Mouse (Mus musculus) Patski (cell line): ENCODE data around the gene Rbm19. TPM values are rescaled to one million over a fixed set of nuclear protein-coding genes. Genes with fewer than 3 reads are reported as not detected.
A peak's percentile ranks its signal among the peaks of the same experiment; 100 is the strongest.

Source experiments
- ATAC-seq: fragments of 100-300 bp; one replicate; pipeline ENCODE4 v1.8.0; 2021
- CTCF ChIA-PET: fragments of 350-600 bp; sonication (Branson Sonifier 250); formaldehyde crosslinking; loops from one replicate; lab custom pipeline; 2022; ENCODE audit warnings: inconsistent platforms; lab: Charles Lee
- POLR2A ChIA-PET: fragments of 350-600 bp; sonication (Branson Sonifier 250); formaldehyde crosslinking; loops from one replicate; lab custom pipeline; 2022; ENCODE audit warnings: antibody characterized with exemption, inconsistent platforms; lab: Charles Lee
- DNase-seq: peaks from one replicate; pipeline ENCODE4 v3.0.0-alpha.2; 2011; ENCODE audit warnings: low read depth, low spot score
- H3K27me3 ChIP-seq: fragments of 371-371 bp; one replicate; pipeline ENCODE4 v1.5.1; 2021
- CTCF ChIP-seq: fragments of 100-300 bp; IDR thresholded peaks from one replicate; pipeline ENCODE4 v1.5.1; 2021
- in situ Hi-C: fragments of 300-500 bp; cut with MboI; formaldehyde crosslinking; loops from 3 replicates; pipeline ENCODE4 v1.11.1; 2018; ENCODE audit warnings: low pct_unique_long_range_greater_than_20kb, mixed read lengths
- polyA plus RNA-seq: library from polyadenylated mRNA; unstranded; gene quantifications from one replicate; pipeline ENCODE4 v1.2.3, GENCODE M21; 2021

Gene Rbm19
- polyA plus RNA-seq, 1 experiment from 2014 or later, result 28.1 TPM

DNA sequence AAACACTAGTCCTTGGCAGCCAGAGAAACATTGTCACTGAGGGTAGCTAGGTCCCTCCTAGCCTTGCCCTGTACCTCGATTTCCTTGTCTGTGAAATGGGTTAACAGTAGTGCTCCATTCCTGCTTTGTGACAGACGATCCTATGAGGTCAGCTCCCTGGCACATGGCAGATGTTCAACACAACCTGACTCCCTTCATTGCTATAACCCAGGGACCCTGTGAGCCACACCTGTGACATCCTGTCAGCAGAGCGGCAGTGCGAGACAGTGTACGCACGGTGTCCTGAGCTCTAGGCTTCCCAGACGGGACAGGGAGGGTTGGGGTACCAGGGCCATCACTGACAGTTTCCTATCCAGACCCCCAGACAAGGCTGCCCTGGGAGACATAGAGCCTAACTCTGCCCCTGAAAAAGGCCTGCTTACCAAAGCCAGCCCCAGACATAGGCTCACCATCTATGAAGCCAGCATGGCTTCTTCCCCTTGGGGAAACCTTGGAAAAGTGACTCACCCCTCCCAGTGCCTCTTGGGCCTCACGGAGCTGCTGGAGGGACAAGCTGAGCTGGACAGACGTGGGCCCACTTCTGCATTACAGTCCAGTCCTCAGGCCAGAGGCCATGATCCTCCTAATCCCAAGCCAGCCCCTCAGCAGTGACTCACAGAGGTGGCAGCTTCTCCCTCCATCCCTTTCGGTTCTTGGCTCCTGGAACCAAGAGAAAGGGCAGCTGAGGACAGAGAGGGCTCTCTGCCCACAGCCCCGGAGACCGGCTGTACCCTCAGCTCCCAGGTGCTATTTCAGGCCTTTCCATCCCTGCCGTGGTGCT lies 60.2 kb downstream of the Rbm19 start:
- peak; percentile 48 for DNase-seq
- no peaks in the 10 kb centered on the region for H3K27me3 ChIP-seq
- POLR2A ChIA-PET, result interaction anchor here (0.9 kb wide), 1 partner anchor 13 kb away, joined by 3 read pairs; no protein-coding TSS in a partner anchor
- TF ChIP-seq CTCF, result no peak
- CTCF ChIA-PET, result interaction anchor here (1.1 to 1.3 kb wide), 2 partner anchors 18 to 25 kb away, joined by 3 to 4 read pairs; no protein-coding TSS in a partner anchor
- ATAC-seq, result peak; percentile 55
- in situ Hi-C loops, result no loop called here

DNA sequence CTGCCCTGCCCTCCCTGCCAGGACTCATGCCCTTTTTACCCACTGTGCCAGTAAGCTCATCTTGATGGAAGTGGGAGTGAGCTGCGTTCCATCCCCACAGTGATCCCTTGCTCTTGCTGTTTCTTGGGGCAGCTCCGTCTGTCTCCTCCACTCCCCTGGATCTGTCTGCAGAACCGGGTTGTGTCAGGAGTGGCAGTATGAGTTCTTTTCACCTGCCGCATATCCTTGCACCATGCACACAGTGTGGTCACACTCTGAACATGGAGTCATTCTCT lies 60.7 kb downstream of the Rbm19 start:
- ATAC-seq (no peak), DNase-seq (no peak)
- ChIA-PET CTCF (interaction anchor here (1.1 to 1.3 kb wide), 2 partner anchors 18 to 26 kb away, joined by 3 to 4 read pairs; no protein-coding TSS in a partner anchor), POLR2A (interaction anchor here (0.9 kb wide), 1 partner anchor 13 kb away, joined by 3 read pairs; no protein-coding TSS in a partner anchor)
- in situ Hi-C loops, result no loop called here
- no peaks in the 10 kb centered on the region for H3K27me3 ChIP-seq
- no peak for TF ChIP-seq CTCF

DNA sequence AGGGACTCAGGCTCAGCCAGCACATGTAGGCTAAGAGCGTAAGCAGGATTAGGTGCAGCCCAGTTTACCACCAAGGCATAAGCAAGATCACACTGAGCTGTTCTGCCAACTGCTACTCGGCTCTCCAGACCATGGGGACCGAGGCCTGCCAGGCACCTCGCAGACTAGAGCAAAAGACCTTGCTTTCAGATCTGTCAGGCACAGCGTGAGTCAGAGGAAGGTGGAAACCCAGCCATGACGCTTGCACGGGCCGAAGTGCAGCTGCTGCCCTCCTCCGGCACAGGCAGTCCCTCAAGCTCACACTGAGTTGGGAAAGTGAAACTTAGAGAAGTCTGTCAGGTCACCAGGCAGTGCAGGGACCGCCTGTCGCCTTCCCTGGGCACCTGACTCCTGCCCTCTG lies 63.8 kb downstream of the Rbm19 start:
- no peak for DNase-seq
- no peaks in the 10 kb centered on the region for H3K27me3 ChIP-seq
- ChIA-PET CTCF (interaction anchor here (1.1 kb wide), 2 partner anchors 11 to 78 kb away, joined by 3 read pairs; no protein-coding TSS in a partner anchor), POLR2A (interaction anchor here (0.5 kb wide), 1 partner anchor 10 kb away, joined by 7 read pairs; no protein-coding TSS in a partner anchor)
- in situ Hi-C loops, result no loop called here
- no peak for TF ChIP-seq CTCF
- ATAC-seq, result no peak

DNA sequence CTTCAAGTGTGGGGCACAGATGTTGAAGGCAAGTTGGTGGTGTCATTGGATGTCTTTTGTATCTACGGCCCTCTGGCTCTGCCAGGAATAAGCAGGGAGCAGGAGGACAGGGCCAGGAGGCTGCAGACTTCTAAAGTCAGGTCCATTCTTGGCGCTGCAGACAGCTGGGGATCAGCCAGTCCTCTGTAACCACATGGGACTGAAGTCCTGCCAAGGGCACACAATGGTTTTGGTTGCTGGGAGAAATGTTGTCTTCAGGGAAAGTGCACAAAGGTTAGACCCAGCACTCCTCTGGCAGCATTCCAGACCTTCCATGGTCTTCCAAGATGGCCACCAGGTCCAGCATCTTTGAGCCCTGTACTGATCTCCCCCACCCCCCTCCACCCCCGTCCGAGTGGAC lies 65.1 kb downstream of the Rbm19 start:
- ATAC-seq (no peak), DNase-seq (no peak)
- no peak for TF ChIP-seq CTCF
- in situ Hi-C loops, result no loop called here
- no peaks in the 10 kb centered on the region for H3K27me3 ChIP-seq
- ChIA-PET CTCF (interaction anchor here (1.3 kb wide), 1 partner anchor 10 kb away, joined by 3 read pairs; no protein-coding TSS in a partner anchor), POLR2A (no interaction called here)

DNA sequence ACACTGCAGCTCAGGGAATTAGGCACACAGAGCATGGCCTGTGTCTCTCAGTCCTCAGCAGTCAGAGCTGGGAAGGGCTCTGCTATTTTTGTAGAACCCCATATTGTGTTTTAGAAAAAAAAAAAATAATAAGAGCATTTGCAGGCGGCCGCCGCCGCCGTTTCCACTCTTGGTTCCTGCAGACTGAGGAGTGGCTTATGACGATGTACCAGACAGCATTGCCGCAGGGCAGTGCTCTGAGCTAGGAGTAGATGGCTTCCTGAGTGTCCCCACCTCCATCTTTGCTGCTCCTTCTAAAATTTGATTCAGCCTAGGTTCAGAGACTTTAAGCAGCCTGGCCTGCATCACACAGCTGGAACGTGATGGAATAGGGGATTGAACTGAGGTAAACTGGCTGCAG lies 67.1 kb downstream of the Rbm19 start:
- ATAC-seq, result no peak
- TF ChIP-seq CTCF, result no peak
- H3K27me3 ChIP-seq, result no peaks in the 10 kb centered on the region
- in situ Hi-C loops, result no loop called here
- POLR2A ChIA-PET, result no interaction called here
- CTCF ChIA-PET, result no interaction called here
- no peak for DNase-seq

DNA sequence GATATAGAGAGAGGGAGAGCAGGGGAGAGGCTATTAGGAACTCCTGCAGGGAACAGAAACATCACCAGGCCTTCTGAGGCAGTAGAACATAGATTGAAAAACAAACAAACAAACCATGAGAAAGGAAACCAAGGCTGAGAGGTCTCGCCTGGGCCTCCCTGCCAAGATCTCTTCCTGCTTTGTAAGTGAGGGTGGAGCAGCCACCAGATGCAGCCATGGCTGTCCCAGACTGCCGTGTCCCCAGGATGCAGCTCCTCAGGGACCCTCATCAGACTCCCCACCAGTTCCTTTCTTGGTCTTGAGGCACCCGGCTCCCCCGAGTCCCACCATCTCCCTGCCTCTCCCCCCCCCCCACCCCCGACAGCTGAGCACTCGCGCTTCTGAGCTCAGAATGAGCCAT lies 67.5 kb downstream of the Rbm19 start:
- no peak for ATAC-seq
- ChIA-PET CTCF (no interaction called here), POLR2A (no interaction called here)
- no peak for DNase-seq
- TF ChIP-seq CTCF, result no peak
- H3K27me3 ChIP-seq, result no peaks in the 10 kb centered on the region
- in situ Hi-C loops, result no loop called here

DNA sequence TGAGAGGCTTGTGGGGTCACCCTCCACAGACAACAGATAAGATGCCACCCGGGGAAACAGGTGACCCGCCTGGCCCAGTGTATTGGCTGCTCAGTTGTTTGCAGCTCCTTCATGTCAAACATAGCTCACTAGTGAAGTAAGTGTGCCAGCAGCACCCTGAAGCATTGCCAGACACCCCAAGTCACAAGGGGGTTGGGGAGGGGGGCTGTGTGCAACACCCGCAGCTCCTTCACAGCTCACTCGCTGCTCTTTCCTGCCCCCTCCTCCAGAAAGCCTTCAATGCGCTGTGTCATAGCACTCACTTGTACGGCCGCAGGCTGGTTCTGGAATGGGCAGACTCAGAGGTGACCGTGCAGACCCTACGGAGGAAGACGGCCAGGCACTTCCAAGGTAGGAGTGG lies 69.7 kb downstream of the Rbm19 start:
- CTCF ChIA-PET, result no interaction called here
- POLR2A ChIA-PET, result no interaction called here
- in situ Hi-C loops, result no loop called here
- no peak for ATAC-seq
- no peak for TF ChIP-seq CTCF
- no peaks in the 10 kb centered on the region for H3K27me3 ChIP-seq
- DNase-seq, result no peak

DNA sequence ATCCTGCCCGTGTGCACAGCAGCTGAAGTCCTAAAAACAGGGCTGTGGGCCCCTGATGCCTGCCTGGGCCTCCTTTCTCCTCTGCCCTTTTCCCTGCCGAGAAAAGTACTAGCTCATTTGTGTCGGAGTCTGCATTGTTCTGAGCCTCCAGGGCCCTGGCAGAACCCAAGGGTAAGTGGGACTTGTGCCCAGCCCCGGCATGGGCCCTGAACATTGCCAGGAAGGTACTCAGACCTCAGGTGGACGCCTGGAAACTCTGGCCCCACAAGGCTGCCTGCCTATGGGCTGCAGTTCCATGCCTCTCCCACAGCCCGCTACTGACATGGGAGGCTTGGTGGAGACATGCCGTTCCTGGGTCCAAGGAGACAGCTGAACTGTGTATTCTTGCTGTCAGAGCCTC lies 72.3 kb downstream of the Rbm19 start:
- in situ Hi-C loops, result no loop called here
- ChIA-PET CTCF (interaction anchor here (0.8 kb wide), 1 partner anchor 34 kb away, joined by 4 read pairs; no protein-coding TSS in a partner anchor), POLR2A (no interaction called here)
- H3K27me3 ChIP-seq, result no peaks in the 10 kb centered on the region
- ATAC-seq, result no peak
- no peak for TF ChIP-seq CTCF
- no peak for DNase-seq

DNA sequence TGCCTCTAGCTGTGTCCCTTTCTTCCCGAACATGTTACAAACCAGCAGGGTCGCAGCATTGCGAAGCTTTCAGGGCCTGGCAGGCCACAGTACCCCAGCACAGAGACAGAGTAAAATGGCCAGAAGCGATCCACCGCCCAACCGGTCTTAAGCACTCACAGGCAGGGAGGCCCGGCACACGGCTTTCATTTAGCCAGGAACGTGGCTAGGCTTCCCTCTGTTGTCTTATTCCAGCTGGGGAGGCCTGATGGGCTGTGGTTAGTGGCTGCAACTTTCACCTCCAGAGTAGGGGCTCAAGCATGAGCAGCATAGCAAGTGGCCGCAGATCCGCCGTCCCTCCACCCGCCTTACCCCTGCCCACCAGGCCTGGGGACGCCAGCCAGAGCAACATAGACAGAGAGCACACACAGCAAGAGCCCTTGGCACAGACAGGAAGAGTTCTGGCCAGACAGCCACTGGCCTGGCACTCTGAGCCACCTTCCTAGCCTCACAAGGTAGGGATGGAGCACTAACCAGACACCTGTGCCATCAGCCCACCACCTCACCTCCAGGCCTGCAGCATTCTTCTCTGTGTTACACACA lies 73.8 kb downstream of the Rbm19 start:
- in situ Hi-C loops, result no loop called here
- POLR2A ChIA-PET, result interaction anchor here (0.6 kb wide), 2 partner anchors 10 to 18 kb away, joined by 3 to 7 read pairs; no protein-coding TSS in a partner anchor
- no peak for TF ChIP-seq CTCF
- ATAC-seq (no peak), DNase-seq (no peak)
- H3K27me3 ChIP-seq, result no peaks in the 10 kb centered on the region
- CTCF ChIA-PET, result no interaction called here

DNA sequence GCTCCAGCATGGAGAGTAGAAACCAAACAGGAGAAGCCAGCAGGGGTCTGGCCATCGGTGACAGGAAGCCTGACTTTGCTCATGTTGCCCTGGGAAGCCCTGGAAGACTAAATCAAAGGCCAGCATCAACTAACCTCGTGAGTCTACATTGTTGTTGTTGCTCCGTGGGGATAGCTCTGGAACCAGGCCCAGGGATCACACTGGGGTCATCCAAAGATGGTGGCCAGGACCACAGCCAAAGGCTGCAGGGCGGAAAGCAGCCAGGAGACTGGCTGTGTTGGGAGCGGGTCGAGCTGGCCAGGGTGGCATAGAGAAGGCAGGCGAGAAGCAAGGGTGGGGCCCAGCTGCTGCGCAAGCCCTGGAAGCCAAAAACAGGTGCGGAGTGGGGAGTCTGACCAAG lies 75.4 kb downstream of the Rbm19 start:
- no peak for ATAC-seq
- no peak for DNase-seq
- POLR2A ChIA-PET, result no interaction called here
- CTCF ChIA-PET, result interaction anchor here (1.0 to 1.3 kb wide), 4 partner anchors 10 to 249 kb away, joined by 3 read pairs; no protein-coding TSS in a partner anchor
- in situ Hi-C loops, result no loop called here
- no peaks in the 10 kb centered on the region for H3K27me3 ChIP-seq
- no peak for TF ChIP-seq CTCF
